Mouse (Mus musculus) cerebellum, adult 2 months (tissue): ENCODE measurements at regions not wholly inside any gene's neighbourhood (a gene's known extent, or its start where the extent isn't known, plus 50 kb on each side); places are given as distances from the start of the nearest gene placed in this dataset.

Experiments
- CTCF ChIP-seq: fragments of 200-500 bp; IDR thresholded peaks from 2 replicates; pipeline ENCODE4 v1.5.1; 2011; ENCODE audit warnings: low read depth, mild to moderate bottlenecking, control low read depth, low read length, moderate library complexity, borderline replicate concordance; ENCODE audit not compliant: insufficient read depth
- POLR2A ChIP-seq: fragments of 200-500 bp; IDR thresholded peaks from 2 replicates; pipeline ENCODE4 v1.6.1; 2011; ENCODE audit warnings: low read length, control low read depth, borderline replicate concordance; ENCODE audit not compliant: insufficient read depth

DNA sequence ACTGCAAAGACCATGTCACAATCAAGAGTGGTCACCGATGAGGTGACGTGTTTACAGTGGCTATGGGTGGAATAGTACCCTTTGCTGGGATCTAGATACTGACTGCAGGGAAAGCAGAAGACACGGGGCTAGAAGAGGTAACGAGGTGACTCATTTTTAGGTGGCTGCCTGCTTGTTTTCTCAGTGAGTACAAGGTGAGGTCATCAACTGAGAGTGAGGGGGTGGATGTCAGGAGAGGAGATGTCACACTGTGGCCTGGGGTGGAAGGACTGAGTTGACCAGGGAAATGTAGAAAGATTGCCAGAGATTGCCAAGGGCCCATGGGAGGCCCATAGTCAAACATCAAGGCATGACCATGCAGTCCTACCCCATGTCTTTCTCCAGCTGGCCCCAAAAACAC is 166.4 kb upstream of the Sox9 start:
- TF ChIP-seq CTCF (no peak), POLR2A (no peak)
